Mouse (Mus musculus) forebrain, postnatal 0 days (tissue): ENCODE measurements around the gene Zbtb16. TPM values are rescaled to one million over a fixed set of nuclear protein-coding genes. Genes with fewer than 3 reads are reported as not detected.

Experiments used
- ATAC-seq: fragments of 200-750 bp; cut with Nextera tagmentation; 2 replicates; pipeline ENCODE4 v1.8.0; 2017; ENCODE audit warnings: mild to moderate bottlenecking, moderate library complexity
- DNase-seq: peaks from one replicate; pipeline ENCODE4 v3.0.0-alpha.2; 2015
- H3K27ac ChIP-seq: fragments of 300-500 bp; sonication (generic); 2 replicates; pipeline ENCODE4 v1.5.1; 2014; ENCODE audit warnings: low read depth, mild to moderate bottlenecking, antibody characterized with exemption, low read length, moderate library complexity, mixed read lengths
- H3K27me3 ChIP-seq: fragments of 300-500 bp; sonication (generic); 2 replicates; pipeline ENCODE4 v1.6.1; 2014; ENCODE audit warnings: mild to moderate bottlenecking, low read length, mixed read lengths; ENCODE audit not compliant: insufficient read depth
- H3K36me3 ChIP-seq: fragments of 300-500 bp; sonication (generic); 2 replicates; pipeline ENCODE4 v1.6.1; 2014; ENCODE audit warnings: mild to moderate bottlenecking, moderate library complexity; ENCODE audit not compliant: insufficient read depth
- H3K4me1 ChIP-seq: fragments of 300-500 bp; sonication (generic); 2 replicates; pipeline ENCODE4 v1.6.1; 2014; ENCODE audit warnings: antibody characterized with exemption; ENCODE audit not compliant: insufficient read depth
- H3K4me2 ChIP-seq: fragments of 300-500 bp; sonication (generic); 2 replicates; pipeline ENCODE4 v1.6.1; 2014; ENCODE audit warnings: low read depth, mild to moderate bottlenecking, moderate library complexity
- H3K4me3 ChIP-seq: fragments of 300-500 bp; sonication (generic); 2 replicates; pipeline ENCODE4 v1.5.1; 2014; ENCODE audit warnings: low read depth, low read length, mixed read lengths
- H3K9ac ChIP-seq: fragments of 300-500 bp; sonication (generic); 2 replicates; pipeline ENCODE4 v1.6.1; 2014; ENCODE audit warnings: mild to moderate bottlenecking
- H3K9me3 ChIP-seq: fragments of 300-500 bp; sonication (generic); 2 replicates; pipeline ENCODE4 v1.6.1; 2016; ENCODE audit warnings: low read length
- CTCF ChIP-seq: sonication (generic); IDR thresholded peaks from 2 replicates; pipeline ENCODE4 v1.5.1; 2016; ENCODE audit warnings: antibody characterized with exemption, control low read depth, low read depth
- WGBS: fragments of 180-500 bp; shearing (Covaris S2); extraction: QIAGEN DNeasy Blood & Tissue Kit; methylation state at CpG from one replicate; pipeline ENCODE4 v1.1.7; 2014; 5-methylcytosine and 5-hydroxymethylcytosine counted together
- polyA plus RNA-seq: library from polyadenylated mRNA; unstranded; fragments of >200 nt; fragmentation: Nextera tagmentation; extraction: Ambion mirVana; gene quantifications from 2 replicates; pipeline ENCODE4 v1.2.1, GENCODE M21; 2015
- total RNA-seq: library from RNA; depleted of rRNA; stranded (reverse); fragments of >200 nt; gene quantifications from 2 replicates; pipeline ENCODE4 v1.2.3, GENCODE M21; 2014

Zbtb16 gene
- total and polyA plus RNA-seq, 2 experiments from 2014 or later = 6.8 to 12.6 TPM

DNA sequence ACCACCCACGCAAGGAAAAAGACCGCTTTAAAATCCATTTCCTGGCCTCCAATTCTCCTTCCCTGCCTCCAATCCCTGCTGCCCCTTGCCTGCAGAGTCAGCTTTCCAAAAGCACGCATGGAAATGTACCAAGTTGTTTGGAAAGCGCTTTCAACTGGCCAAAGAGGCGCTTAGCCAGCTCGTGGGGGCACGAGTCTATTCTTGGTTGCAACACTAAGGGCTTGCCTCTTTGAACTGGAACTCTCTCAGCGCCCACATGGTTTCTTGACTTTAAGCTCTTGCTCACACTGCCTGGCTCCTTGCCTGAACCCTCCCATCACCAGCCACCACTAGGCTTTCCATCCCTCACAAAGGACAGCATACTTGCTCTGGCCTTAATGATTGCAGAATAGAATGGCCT, 217.9 kb downstream of the Zbtb16 start:
- DNase-seq (no peak), ATAC-seq (no peak)
- Histone ChIP-seq H3K4me1 (no peaks in the 10 kb centered on the region), H3K9ac (no peak overlapping the region), H3K9me3 (no peaks in the 10 kb centered on the region), H3K4me2 (0 out of 2 replicates have a peak overlapping the region, but pooled peaks have one; percentile 23), H3K4me3 (no peak overlapping the region), H3K27me3 (no peaks in the 10 kb centered on the region), H3K36me3 (no peaks in the 10 kb centered on the region), H3K27ac (no peak overlapping the region)
- TF ChIP-seq CTCF = no peak
- WGBS = 73% methylated on average over 8 of the region's 8 CpGs

DNA sequence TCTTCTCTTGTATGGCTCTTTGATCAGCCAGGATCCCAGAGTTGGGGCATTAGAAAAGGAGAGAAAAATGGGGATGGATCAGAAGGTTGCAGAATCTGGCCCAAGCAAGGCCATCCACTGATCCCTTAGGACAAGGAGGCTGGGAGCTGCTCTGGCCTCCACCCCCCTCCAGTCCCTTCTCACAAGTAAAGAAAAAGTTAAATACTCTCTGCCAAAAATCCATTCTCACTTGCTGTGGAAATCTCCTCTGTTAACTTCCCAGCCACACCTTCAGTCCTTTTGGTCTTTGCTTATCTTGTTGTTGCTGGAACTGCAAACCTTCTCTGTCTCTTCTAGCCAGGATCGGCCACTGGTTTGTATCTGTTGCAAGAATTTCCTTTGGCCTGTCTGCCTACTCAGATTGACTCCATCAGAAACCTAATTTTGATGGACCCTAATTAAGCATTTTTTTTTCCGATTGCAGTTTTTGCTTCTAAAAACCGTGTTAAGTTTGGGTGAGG, 218.5 kb downstream of the Zbtb16 start:
- Histone ChIP-seq H3K9me3 (no peaks in the 10 kb centered on the region), H3K4me3 (no peak overlapping the region), H3K36me3 (no peaks in the 10 kb centered on the region), H3K27me3 (no peaks in the 10 kb centered on the region), H3K9ac (no peak overlapping the region), H3K4me2 (no peak overlapping the region), H3K27ac (no peak overlapping the region), H3K4me1 (no peaks in the 10 kb centered on the region)
- no peak for TF ChIP-seq CTCF
- no peak for DNase-seq
- 87% methylated on average over 3 of the region's 3 CpGs for WGBS
- ATAC-seq = no peak

DNA sequence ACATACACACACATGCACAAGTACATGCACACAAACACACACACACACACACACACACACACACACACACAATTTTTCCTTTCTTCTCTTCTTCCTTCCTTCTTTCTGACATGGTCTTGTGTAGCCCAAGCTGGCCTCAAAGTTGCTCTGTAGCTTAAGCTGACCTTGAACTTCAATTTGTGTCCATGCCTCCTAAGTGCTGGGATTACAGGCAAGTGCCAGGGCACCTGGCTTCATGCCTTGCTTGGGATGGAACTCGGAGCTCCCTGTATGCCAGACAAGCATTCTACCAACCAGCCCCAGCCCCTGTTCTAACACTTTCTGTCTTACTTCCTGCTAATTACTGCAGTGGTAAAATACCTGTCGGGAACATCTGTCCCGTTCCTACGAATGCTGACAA, 222.8 kb downstream of the Zbtb16 start:
- Histone ChIP-seq H3K36me3 (no peaks in the 10 kb centered on the region), H3K9me3 (no peaks in the 10 kb centered on the region), H3K27me3 (no peaks in the 10 kb centered on the region), H3K4me3 (no peak overlapping the region), H3K4me2 (no peak overlapping the region), H3K9ac (no peak overlapping the region), H3K4me1 (no peaks in the 10 kb centered on the region), H3K27ac (no peak overlapping the region)
- ATAC-seq (no peak), DNase-seq (no peak)
- no peak for TF ChIP-seq CTCF
- WGBS = 89% methylated on average over 4 of the region's 4 CpGs

DNA sequence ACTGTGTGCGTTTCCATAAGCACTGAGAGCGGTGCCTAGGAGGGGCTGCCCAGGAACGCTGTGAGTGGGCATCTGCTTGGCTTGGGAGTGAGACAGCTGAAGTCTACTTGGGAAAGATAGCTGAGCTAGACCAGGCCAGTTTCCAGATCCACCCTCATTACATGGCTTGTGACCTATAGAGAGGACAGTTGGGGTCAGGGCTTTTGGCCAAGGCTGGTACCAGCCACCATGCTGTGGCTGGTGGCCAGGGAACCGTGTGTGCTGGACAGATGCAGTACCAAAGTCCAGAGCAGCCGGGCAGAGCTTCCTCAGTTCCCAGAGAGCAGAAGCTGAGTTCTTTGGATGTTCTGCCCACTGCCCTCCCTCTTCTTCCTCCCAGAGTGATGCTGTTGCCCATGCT, 223.5 kb downstream of the Zbtb16 start:
- no peaks in the 10 kb centered on the region for H3K36me3 ChIP-seq
- no peak overlapping the region for H3K27ac ChIP-seq
- no peaks in the 10 kb centered on the region for H3K27me3 ChIP-seq
- H3K4me3 ChIP-seq = no peak overlapping the region
- TF ChIP-seq CTCF = no peak
- no peak overlapping the region for H3K9ac ChIP-seq
- no peaks in the 10 kb centered on the region for H3K4me1 ChIP-seq
- 77% methylated on average over 5 of the region's 5 CpGs for WGBS
- H3K4me2 ChIP-seq = no peak overlapping the region
- H3K9me3 ChIP-seq = no peaks in the 10 kb centered on the region
- ATAC-seq = no peak
- DNase-seq = no peak

DNA sequence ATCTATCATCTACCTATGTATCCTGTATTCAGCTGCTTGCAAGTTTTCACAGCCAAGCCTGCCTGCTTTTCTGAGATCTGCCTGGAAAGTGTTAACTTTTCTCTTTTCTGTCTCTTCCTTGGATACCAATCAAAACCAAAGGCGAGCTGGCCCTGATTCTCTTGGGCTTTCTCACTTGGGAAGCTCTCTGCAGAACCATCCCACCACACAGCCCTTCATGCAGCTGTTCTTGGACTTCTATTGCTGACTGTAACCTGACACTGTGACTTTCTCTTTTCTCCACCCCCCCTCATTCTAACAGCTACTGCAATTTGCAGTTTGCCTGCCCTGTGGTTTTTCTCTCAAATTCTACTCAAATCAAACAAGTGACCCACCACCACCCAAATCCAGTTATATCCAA, 225.0 kb downstream of the Zbtb16 start:
- H3K4me1 ChIP-seq = no peaks in the 10 kb centered on the region
- H3K4me3 ChIP-seq = no peak overlapping the region
- 41% methylated on average over 1 of the region's 1 CpGs for WGBS
- DNase-seq (no peak), ATAC-seq (no peak)
- no peak overlapping the region for H3K27ac ChIP-seq
- H3K9ac ChIP-seq = no peak overlapping the region
- H3K4me2 ChIP-seq = no peak overlapping the region
- no peaks in the 10 kb centered on the region for H3K27me3 ChIP-seq
- TF ChIP-seq CTCF = no peak
- H3K36me3 ChIP-seq = no peaks in the 10 kb centered on the region
- H3K9me3 ChIP-seq = no peaks in the 10 kb centered on the region

DNA sequence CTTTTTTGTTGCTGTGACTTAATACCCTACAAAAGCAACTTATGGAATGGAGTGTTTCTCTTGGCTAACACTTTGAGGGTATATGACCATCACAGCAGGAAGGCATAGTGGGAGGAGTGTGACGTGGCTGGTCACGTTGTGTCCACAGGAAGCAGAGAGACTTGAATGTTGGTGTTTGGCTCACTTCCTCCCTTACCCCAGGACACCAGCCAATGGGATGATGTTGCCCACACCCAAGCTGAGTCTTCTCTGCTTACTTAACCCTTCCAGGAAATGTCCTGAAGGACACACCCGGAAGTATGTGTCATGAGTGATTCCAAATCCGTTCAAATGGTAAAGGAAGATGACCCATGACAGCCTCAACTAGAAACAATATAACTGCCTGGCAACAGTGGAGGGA, 226.3 kb downstream of the Zbtb16 start:
- no peak overlapping the region for H3K27ac ChIP-seq
- 67% methylated on average over 4 of the region's 4 CpGs for WGBS

DNA sequence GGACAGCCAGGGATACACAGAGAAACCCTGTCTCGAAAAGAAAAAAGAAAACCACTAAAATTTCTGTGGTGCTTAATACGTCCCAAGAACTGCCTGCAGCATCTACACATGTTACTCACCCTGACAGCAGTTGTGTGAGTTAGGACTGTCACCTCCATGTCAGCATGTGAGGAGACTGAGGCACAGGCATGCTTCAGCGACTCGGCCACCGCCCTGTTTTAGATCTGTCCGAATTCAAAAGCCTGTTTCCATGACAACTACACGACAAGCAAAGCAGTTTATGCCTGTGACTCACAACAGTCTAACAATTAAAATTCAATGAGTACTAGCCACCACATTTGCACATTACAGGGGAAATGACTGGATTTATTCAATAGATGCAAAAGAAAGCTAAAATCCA, 228.6 kb downstream of the Zbtb16 start:
- TF ChIP-seq CTCF = no peak
- Histone ChIP-seq H3K27ac (no peak overlapping the region), H3K9me3 (no peaks in the 10 kb centered on the region), H3K27me3 (no peaks in the 10 kb centered on the region), H3K36me3 (no peaks in the 10 kb centered on the region), H3K4me2 (no peak overlapping the region), H3K4me1 (no peaks in the 10 kb centered on the region), H3K9ac (no peak overlapping the region), H3K4me3 (no peak overlapping the region)
- ATAC-seq = no peak
- DNase-seq = no peak
- 18% methylated on average over 7 of the region's 7 CpGs for WGBS

More for the DNA sequence above, 226.3 kb downstream of the Zbtb16 start:
- no peak for DNase-seq
- H3K4me1 ChIP-seq = no peaks in the 10 kb centered on the region
- no peaks in the 10 kb centered on the region for H3K27me3 ChIP-seq
- no peak overlapping the region for H3K4me2 ChIP-seq
- no peaks in the 10 kb centered on the region for H3K9me3 ChIP-seq
- TF ChIP-seq CTCF = no peak
- H3K4me3 ChIP-seq = no peak overlapping the region
- H3K9ac ChIP-seq = no peak overlapping the region
- H3K36me3 ChIP-seq = no peaks in the 10 kb centered on the region
- ATAC-seq = no peak

DNA sequence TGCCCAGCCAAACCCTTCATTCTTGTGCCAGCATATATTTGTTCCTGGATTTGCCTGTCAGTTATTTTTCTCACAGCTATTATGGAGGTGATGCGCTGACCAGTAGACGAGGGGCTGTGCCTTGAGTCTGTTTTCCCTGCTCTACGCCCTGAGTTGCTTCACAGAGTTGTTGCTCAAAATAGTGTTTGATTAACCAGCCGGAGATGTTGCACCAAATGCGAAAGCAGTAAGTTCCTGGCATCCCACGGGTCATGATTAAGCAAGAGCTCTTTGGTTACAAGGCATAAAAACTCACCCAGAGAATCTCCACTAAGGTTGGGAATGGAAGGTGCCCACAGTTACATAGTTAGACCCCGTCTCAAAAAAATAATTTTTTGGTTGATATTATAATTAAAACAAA, 229.9 kb downstream of the Zbtb16 start:
- no peak overlapping the region for H3K4me3 ChIP-seq
- H3K9me3 ChIP-seq = no peaks in the 10 kb centered on the region
- no peak overlapping the region for H3K27ac ChIP-seq
- H3K9ac ChIP-seq = no peak overlapping the region
- no peak overlapping the region for H3K4me2 ChIP-seq
- no peaks in the 10 kb centered on the region for H3K27me3 ChIP-seq
- no peaks in the 10 kb centered on the region for H3K4me1 ChIP-seq
- ATAC-seq (no peak), DNase-seq (no peak)
- 72% methylated on average over 7 of the region's 7 CpGs for WGBS
- no peaks in the 10 kb centered on the region for H3K36me3 ChIP-seq
- no peak for TF ChIP-seq CTCF
